Mouse (Mus musculus): ENCODE data around the gene Dmrt1.
"Not testable (repeated sequence)": the region's sequence is repeated elsewhere in the genome, so short reads cannot be mapped to it uniquely, and the experiment has no call there.

Dmrt1 gene

GRCm38 (mm10) chr19:25505360-25506196 lies at the start of gene Dmrt1:
Gene Dmrt1 (plus strand): TSS chr19:25505618.
- peak; percentile 13 for DNase-seq

GRCm38 (mm10) chr19:25460760-25461159 lies 44.7 kb upstream of the Dmrt1 start:
- DNase-seq: no peak

DNA sequence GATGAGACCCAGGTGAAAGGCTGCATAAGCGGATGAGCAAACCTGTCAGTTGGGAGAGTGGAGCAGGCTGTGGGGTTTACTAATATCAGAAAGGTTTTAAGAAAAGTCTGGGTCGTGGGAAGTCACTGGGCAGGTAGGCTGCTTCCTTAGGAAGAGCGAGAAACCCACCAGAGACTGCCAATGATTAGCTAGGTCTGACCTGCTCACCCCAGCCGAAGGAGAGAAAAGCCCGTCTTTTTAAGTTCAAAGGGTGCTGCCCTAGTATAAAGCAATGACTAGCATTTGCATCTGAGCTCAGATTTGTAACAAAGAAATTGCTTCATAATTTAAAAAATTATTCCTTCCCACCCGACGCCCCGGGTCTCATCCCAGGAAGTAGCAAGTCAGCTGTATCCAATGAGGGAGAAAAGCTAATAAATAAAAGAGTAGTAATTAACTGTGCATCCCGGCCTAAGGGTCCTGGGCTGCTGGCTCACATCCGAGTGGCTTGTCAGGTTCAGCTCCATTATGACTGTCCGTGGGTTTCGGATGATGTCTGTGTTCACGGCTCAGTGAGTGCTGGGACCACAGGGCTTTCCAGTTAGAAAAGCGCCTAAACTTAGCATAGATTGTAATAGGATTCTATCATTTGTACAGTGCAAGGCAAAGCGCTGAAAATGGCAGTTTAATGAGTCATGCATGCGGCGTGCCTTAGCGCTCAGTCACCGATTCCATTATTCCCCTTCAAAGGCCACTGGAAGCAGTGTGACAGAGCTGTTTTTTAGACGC lies 43.7 kb upstream of the Dmrt1 start:
- DNase-seq: no peak

DNA sequence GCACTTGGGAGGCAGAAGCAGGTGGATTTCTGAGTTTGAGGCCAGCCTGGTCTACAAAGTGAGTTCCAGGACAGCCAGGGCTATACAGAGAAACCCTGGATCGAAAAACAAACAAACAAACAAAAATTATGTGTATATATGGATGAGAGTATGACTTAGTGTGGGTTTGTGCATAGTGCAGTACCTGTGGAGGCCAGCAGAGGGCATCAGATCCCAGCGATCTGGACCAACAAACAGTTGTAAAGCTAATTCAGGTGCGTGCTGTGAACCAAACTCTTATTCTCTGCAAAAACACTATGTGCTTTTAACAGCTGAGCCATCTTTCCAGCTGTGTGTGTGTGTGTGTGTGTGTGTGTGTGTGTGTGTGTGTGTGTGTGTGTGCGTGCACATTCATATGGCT lies 29.6 kb upstream of the Dmrt1 start:
- not testable (repeated sequence) for DNase-seq

DNA sequence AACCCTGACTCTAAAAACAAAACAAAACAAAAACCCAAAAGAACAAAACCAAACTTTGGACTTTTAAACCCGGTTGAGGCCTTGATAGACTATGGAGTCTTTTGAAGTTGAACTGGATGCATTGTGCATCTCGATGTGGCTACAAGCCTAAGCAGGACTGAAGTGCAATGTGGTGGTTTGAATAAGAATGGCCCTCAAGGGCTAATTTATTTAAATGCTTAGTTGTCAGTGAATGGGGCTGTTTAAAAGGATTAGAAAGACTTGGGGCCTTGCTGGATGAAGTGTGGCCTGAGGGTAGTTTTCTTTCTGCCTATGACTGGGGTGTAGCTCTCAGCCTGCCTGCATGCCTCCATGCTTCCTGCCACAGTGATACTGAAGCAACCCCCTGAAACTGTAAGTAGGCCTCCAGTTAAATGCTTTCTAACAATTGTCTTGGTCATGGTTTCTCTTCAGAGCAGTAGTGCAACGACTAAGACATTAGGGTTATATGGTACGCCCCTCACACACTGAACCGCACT lies 26.2 kb upstream of the Dmrt1 start:
- no peak for DNase-seq

DNA sequence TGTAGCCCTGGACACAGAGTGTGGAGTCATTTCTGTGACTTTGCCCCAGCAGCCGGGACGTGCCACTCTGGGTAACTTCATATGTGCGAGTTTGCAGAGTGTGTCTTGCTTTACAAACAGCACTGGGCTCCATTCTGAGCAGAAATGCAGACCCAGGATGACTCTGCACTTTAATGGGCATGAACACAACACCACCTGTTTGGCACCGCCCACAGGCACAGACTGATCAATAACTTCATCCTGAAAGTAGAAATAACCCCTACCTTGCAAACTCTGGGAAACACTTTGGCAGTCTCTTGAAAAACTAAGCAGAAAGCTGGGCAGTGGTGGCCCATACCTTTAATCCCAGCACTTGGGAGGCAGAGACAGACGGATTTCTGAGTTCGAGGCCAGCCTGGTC lies 24.6 kb upstream of the Dmrt1 start:
- no peak for DNase-seq

DNA sequence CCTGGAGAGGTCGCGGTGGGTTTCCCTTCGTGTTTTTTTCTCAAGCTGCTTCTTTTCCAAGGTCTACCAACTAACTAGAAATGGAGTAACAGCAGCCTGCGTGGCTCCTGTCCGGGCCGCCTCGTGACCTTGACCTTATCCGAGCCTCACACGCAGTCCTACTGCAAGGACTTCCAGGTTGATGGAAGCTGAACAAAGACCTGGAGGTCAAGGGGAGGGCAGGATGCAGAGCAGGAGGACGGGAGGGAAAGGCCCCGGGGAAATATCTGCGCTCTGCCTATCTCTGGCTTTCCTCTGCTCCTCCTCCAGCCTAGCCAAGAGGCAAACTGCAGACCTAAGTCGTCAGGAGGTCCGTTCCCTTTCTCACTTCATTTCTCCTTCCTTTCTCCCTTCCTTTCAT lies 18.9 kb upstream of the Dmrt1 start:
- DNase-seq: no peak

- no peak for DNase-seq
Measured at GRCm38 (mm10) chr19:25487350-25487749, 18.1 kb upstream of the Dmrt1 start.

DNA sequence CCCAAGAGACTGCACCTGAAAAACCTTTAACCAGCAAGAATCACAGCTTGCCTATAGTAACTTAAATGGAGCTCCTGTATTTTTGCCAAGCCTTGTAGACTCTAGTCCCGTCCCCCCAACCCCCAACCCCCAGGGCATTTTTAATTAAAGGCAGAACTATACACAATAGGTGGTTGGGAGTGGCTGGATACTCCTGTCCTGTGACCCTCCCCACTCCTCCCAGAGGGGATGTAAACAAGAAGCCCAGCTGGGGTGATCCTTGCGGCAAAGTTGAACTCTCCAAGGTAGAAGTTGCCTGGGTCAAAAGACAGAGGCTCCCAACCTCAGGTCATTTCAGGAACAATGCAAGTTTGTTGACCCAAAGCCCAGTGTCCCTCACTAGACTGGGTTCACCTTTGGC lies 16.9 kb upstream of the Dmrt1 start:
- no peak for DNase-seq

- DNase-seq: no peak
Measured at GRCm38 (mm10) chr19:25489546-25489945, 15.9 kb upstream of the Dmrt1 start.

DNA sequence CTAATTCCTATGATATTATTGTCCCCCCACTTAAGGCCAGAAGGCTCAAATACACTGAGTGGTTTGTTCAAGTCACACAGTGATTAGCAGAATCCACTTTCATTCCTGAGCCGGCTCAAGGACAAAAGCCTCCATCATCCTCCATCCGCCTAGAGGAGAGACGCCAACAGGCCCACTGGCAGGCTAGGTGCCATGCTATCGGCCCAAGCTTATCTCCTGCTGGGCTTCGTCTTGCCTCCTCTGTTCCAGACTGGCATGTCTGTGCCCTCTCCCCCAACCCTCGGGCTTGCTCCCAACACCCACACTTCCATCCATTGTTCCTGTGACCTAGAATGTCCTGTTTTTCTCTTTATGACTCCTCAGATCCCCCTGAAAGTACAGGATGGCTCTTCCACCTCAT lies 8.0 kb upstream of the Dmrt1 start:
- no peak for DNase-seq

- DNase-seq: no peak
Measured at GRCm38 (mm10) chr19:25504878-25505277, 540 bp upstream of the Dmrt1 start.

DNA sequence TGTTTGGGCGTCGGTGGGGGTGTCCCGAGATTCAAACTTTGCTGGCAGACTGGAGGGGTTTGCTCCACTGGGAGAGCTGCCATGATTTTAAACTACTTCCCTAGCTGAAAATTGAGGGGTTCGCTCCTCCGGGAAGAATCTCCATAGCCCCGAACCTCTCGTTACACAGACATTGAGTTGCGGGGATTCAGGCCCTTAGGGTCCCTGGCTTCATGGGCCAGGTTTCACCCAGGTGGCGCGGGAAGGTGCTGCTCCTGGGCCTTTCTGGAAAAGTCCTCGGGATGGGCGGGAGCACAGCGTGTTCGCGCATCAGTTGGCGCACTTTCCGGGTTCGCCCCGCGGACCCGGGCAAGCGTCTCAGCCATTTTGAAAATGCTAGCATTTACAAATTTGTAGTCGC lies 1.2 kb downstream of the Dmrt1 start:
- peak; percentile 3 for DNase-seq

- DNase-seq: no peak
Measured at GRCm38 (mm10) chr19:25514986-25515530, 9.6 kb downstream of the Dmrt1 start.

DNA sequence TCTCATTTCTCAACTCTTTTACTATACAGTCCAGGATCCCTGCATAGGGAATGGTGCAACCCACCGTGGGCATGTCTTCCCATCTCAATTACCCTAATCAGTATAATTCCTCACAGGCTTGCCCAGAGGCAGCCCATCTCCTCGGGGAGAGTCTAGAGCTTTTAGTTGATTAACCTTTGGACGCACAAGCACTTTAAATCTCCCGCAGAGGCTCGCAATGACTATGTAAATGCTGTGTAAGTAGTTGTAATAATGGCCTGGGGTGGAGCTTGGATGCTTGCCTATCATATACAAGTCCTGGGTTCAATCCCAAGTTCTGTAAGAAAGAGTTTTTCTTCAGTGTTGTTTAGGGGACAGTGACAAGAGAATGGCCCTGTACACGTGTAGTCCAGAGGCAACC lies 18.7 kb downstream of the Dmrt1 start:
- no peak for DNase-seq

DNA sequence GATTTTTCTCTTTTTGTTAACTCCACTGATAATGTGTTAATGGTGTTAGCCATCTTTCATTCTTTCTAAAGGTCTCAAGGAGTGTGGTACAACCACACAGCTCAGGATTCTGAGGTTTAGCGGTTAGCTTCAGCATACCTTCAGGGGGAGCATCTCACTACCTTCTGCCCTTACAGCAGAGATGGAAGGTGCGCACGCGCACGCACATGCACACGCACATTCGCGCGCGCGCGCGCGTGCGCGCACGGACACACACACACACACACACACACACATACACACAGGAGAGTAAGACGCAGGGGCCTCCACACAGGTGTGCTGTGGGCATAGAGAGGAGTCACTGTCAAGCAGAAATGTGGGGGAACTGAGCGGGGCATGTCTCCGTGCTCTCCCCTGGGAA lies 20.3 kb downstream of the Dmrt1 start:
- no peak for DNase-seq

GRCm38 (mm10) chr19:25529673-25530072 lies 24.3 kb downstream of the Dmrt1 start:
- DNase-seq: no peak

DNA sequence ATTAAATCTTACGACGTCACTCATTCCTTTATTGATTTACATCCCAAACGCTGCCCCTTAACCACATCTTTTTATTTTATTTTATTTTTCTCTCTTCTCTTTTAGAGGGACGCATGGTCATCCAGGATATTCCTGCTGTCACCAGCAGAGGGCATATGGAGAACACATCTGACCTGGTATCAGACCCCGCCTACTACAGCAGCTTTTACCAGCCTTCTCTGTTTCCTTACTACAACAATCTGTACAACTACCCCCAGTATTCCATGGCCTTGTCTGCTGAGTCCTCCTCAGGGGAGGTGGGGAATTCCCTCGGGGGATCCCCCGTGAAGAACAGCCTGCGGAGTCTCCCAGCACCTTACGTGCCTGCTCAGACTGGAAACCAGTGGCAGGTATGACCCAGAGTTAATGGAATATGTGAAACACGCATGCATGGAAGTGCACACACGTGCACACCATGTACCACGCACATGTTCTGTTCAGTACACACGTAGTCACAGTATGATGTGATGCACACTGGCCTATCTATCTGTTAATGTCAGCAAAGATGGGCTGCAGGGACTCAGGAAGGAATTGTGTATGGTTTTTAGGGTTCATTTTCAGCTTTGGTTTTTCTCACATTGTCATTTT lies 40.4 kb downstream of the Dmrt1 start:
- peak; percentile 23 for DNase-seq

DNA sequence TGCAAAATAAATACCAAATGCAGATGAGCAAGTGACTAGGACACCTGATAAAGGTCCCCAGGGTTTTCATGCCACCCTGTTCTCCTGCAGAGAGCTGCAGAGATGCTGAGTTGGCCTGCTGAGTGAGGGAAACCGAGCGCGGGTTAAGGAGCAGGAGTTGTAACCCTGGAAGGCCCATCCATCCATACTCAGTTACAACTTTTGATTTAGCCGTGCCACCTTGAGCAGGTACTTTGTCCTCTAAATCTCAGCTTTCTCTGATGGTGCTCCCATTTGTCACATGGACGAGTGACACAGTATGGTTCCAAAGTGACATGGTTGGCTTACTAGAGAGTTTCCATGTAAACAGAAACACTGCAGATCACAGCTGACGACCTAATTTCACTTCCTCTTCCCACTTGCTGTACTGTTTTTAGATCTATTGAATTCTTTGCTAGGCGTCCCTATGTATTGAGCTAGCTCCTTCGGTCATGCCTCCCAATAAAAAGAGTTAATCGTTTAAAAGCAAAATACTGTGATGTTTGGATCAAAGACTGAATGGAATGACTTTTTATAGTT lies 41.7 kb downstream of the Dmrt1 start:
- DNase-seq: no peak

DNA sequence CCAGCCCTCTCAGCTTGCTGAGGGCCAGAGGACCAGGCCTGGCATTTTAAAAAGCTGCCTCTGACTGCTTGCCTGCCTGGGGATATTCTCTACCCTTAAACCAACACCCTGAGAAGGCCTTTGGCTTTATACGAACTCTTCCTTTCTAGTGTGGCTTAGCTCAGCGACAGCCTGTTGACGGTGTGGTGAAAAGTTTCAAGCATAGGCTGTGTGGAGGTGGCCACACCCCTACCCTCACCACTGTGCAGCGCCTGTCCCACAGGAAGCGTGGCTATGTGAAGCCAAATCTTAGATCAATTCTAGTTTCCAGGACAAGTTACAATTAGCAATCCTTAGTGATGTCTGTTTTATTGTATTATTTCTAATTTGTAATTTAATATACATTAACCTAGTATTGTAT lies 44.9 kb downstream of the Dmrt1 start:
- no peak for DNase-seq

DNA sequence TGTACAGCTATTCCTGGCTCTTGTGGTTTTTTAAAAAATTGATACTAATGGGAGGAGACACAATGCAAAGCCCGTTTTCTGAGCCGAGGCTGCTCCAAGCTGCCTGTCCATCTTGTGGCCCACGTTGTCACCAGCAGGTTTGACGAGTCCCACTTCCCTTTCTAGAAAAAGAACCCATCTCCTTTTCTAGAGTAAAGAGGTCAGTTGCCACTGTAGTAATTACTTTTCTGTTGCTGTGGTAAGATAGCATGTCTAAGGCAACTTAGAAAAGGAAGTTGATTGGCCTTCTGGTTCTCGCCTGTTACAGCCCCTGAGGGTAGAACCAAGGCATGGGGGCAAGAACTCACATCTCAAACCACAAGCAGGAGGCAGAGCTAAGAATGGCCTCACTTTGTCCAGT lies 45.6 kb downstream of the Dmrt1 start:
- DNase-seq: no peak

DNA sequence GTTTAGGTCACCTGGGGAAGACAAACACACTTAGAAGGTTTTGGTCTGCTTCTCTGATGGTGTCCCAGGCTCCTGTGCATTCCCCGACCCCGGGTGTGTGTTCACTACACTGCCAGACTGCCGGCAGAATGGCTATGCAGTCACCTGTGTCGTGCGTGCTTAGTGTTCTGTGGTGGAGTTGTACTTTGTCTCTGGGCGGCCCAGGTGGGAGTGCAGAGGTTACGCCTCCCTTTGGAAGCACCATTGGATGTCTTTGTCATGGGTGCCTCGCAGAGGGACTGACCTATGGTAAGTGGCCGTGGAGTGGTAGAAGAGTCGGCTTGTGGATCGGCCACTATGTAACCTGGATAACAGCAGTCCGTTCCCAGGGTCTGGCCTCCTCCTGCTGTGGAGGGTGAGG lies 59.0 kb downstream of the Dmrt1 start:
- DNase-seq: no peak

DNA sequence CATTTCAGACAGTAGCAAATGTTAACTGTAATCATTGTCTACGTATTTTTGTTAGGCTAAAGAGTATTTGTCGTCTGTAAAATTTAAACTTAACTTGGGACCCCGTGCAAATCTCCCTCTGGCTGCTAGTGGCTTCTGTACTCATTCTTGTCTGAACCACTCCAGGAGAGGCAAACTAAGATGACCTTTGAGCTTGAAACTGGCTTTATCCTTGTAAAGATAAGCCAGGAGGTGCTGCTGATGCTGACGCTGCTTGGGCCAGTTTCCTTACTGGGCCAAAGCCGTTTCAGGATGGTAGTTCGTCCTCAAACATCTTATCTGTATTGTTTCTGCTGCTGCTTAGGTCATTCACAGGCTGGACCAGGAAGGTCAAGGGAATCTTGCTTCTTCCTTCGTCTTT lies 64.4 kb downstream of the Dmrt1 start:
- no peak for DNase-seq
